Mouse (Mus musculus) lung, adult 2 months (tissue): Measurements from ENCODE around the gene Sipa1l1.

Experiments used
- CTCF ChIP-seq: fragments of 200-500 bp; IDR thresholded peaks from 2 replicates; pipeline ENCODE4 v1.5.1; 2011; ENCODE audit warnings: mild to moderate bottlenecking, low read length, control low read depth; ENCODE audit not compliant: insufficient read depth
- POLR2A ChIP-seq: fragments of 200-500 bp; IDR thresholded peaks from 2 replicates; pipeline ENCODE4 v1.6.1; 2011; ENCODE audit warnings: low read depth, mild to moderate bottlenecking, control low read depth, low read length, borderline replicate concordance; ENCODE audit errors: extremely low read depth

DNA sequence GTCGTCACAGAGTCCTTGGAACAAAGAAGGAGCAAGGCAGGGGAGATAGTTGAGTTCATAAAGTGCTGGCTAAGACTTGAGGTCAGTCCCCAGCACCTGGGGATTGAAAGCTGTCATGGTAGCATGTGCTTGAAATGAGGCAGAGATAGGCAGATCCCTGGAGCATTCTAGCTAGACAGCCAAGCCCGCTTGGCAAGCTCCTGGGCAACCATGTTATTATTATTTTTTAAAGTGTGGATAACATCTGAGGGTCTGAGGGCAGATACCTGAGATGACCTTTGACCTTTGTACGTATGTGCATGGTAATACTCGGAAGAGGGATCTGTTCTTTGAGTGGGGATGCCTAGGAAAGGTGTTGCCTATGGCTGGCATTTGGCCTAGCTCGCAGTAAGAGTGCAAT is 188.3 kb downstream of the Sipa1l1 start:
- TF ChIP-seq POLR2A (no peak), CTCF (no peak)
